23 mouse cellular contexts compared by ENCODE assay signal in genomic region chr10:4395321-4395720, GRCm38 (mm10). TPM values are rescaled to one million over a fixed set of nuclear protein-coding genes. Genes with fewer than 3 reads are reported as not detected.
DNase-seq lines count a peak whose midpoint lies in the region; ATAC-seq and TF ChIP-seq lines count a peak whose summit lies in the region.
"Had no signal": no experiment of that assay in that cellular context is flagged by ENCODE, and none has a peak within 500 bp of the region (broad histone marks: within the 10 kb centered on the region; RNA-seq: fewer than 3 reads in every experiment).

No protein-coding gene starts in this region.

- intact Hi-C loops in heart, postnatal 25 days (cut with DNase I): no loop called here

- H3K27ac ChIP-seq in stomach, embryonic 15.5 days: peak overlapping the region; percentile 44
- H3K27ac ChIP-seq: embryonic facial prominence, embryonic 13.5 days; forebrain, embryonic 12.5 days; gastrocnemius, adult 2 months; heart, embryonic 13.5 days; hindbrain, embryonic 13.5 days; hindbrain, postnatal 0 days had no signal

- H3K4me1 ChIP-seq in stomach, embryonic 15.5 days: peaks cover 10% of the 10 kb centered on the region; the same call in 1 of the 2 replicates

- H3K9me3 ChIP-seq in stomach, embryonic 15.5 days: no peaks in the 10 kb centered on the region
- H3K9me3 ChIP-seq: embryonic facial prominence, embryonic 13.5 days; forebrain, embryonic 12.5 days; heart, embryonic 13.5 days; hindbrain, embryonic 13.5 days had no signal

- no peak for TF ChIP-seq CTCF in Patski (IDR thresholded peaks at IDR 0.05)

- no peak overlapping the region for H3K4me3 ChIP-seq in stomach, embryonic 15.5 days (replicated peaks)
- H3K4me3 ChIP-seq: embryonic facial prominence, embryonic 13.5 days; forebrain, embryonic 12.5 days; gastrocnemius, adult 2 months; heart, embryonic 13.5 days; hindbrain, embryonic 13.5 days had no signal

- DNase-seq in frontal cortex, postnatal 10 days (ENCODE audit: low spot score in 2 of 2): no peak
- peak; percentile 51 for DNase-seq in 3T3-L1 (ENCODE audit: low read depth, low spot score)
- DNase-seq in Patski (ENCODE audit: low read depth, low spot score): no peak
- DNase-seq in thymus, postnatal 36 days: no peak
- DNase-seq in heart, postnatal 25 days (ENCODE audit: low spot score): no peak
- no peak for DNase-seq in Muller cell, postnatal 12 days (ENCODE audit: inconsistent ontology term)
- DNase-seq: adrenal gland, postnatal 25 days; cerebellum, adult 11 months; cerebellum, adult 9-10 months; cerebellum, postnatal 36 days; gastrocnemius, adult 2 months; gastrocnemius, postnatal 25 days; heart, postnatal 4 days had no signal

- H3K36me3 ChIP-seq in stomach, embryonic 15.5 days: 0 out of 2 replicates have a peak, but pooled peaks cover 15% of the 10 kb centered on the region

- no peak overlapping the region for H3K9ac ChIP-seq in stomach, embryonic 15.5 days
- H3K9ac ChIP-seq: embryonic facial prominence, embryonic 13.5 days; forebrain, embryonic 12.5 days; heart, embryonic 13.5 days; hindbrain, embryonic 13.5 days had no signal

- POLR2A ChIA-PET in Patski (lab: Charles Lee): no interaction called here

- in situ Hi-C loops in Patski (cut with MboI; ENCODE audit: low pct_unique_long_range_greater_than_20kb): loop anchor here (25.0 kb wide), 1 partner anchor 1417 kb away; the partner anchor contains the start of genes Fbxo5 and Mtrf1l

- no peak overlapping the region for H3K4me2 ChIP-seq in stomach, embryonic 15.5 days
- H3K4me2 ChIP-seq: embryonic facial prominence, embryonic 13.5 days; forebrain, embryonic 12.5 days; heart, embryonic 13.5 days; hindbrain, embryonic 13.5 days had no signal

- no peaks in the 10 kb centered on the region for H3K27me3 ChIP-seq in Patski
- H3K27me3 ChIP-seq in stomach, embryonic 15.5 days (replicated peaks): no peaks in the 10 kb centered on the region
- H3K27me3 ChIP-seq: CH12.LX; embryonic facial prominence, embryonic 13.5 days; forebrain, embryonic 12.5 days; heart, embryonic 13.5 days; hindbrain, embryonic 13.5 days had no signal

- ATAC-seq in frontal cortex, adult (ENCODE audit: low TSS enrichment): peak; percentile 69
- ATAC-seq in Patski: peak; percentile 20
- no peak for ATAC-seq in stomach, embryonic 15.5 days (ENCODE audit: insufficient read depth, low FRiP score, low read depth)
- ATAC-seq: activated CD4-positive, CD25-positive, alpha-beta regulatory T cell, adult 4 months; forebrain, embryonic 16.5 days; hindbrain, postnatal 0 days had no signal

- CTCF ChIA-PET in Patski (lab: Charles Lee): interaction anchor here (3.8 kb wide), 1 partner anchor 10 kb away, joined by 22 read pairs; no protein-coding TSS in a partner anchor

- WGBS in stomach, embryonic 15.5 days: 86% methylated on average over 3 of the region's 3 CpGs

RNA-seq across cellular contexts. Expression of gene Zbtb2, which starts 7.4 kb away (rescaled TPM):
- polyA plus RNA-seq in Patski (2021): 19.0 TPM
- polyA plus RNA-seq in stomach, embryonic 15.5 days (2015; fragmentation: Nextera tagmentation; extraction: Ambion mirVana): 10.5 and 12.3 TPM in 2 replicates
- 1 to 10 TPM; 6.0 to 6.3 TPM for total RNA-seq in heart, postnatal 25 days (2021)

RNA-seq across cellular contexts. Expression of gene Rmnd1, which starts 36.9 kb away (rescaled TPM):
- 39.2 TPM for polyA plus RNA-seq in Patski (2021)
- polyA plus RNA-seq in stomach, embryonic 15.5 days (2015; fragmentation: Nextera tagmentation; extraction: Ambion mirVana): 41.6 and 46.8 TPM in 2 replicates
- 10 to 100 TPM; 52.3 to 58.5 TPM for total RNA-seq in heart, postnatal 25 days (2021)

RNA-seq across cellular contexts. Expression of gene Armt1, which starts 36.9 kb away (rescaled TPM):
- 26.5 TPM for polyA plus RNA-seq in Patski (2021)
- 17.4 and 18.7 TPM in 2 replicates for polyA plus RNA-seq in stomach, embryonic 15.5 days (2015; fragmentation: Nextera tagmentation; extraction: Ambion mirVana)
- total RNA-seq in heart, postnatal 25 days (2021): 1 to 10 TPM; 7.1 to 8.5 TPM
